Mouse (Mus musculus): ENCODE measurements around the gene B230118H07Rik. TPM values are rescaled to one million over a fixed set of nuclear protein-coding genes. Genes with fewer than 3 reads are reported as not detected.

B230118H07Rik gene
- polyA plus RNA-seq, 1 experiment from 2014 or later: 50.3 TPM

DNA sequence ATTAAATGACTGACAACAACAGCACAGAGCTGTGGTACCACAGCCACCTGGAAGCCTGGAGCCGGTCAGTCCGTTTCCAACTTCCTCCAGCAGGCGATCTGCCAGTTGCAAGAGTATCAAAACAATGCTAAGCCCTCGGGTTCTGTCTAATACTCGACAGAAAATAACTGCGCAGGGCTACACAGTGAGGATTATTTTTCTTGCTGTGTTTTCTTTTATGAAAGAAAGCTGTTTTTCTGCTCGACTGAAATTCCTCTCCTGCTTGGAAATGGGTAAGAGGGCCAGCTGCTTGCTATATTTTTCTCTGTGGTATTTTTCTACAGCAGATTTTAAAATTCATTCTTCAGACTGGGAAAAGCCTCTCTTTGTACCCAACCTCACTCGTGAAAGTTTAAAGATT, 48.6 kb downstream of the B230118H07Rik start:
- no peaks in the 10 kb centered on the region for H3K36me3 ChIP-seq (ENCODE audit: control insufficient read depth, insufficient read depth, low read length)
- 41% methylated on average over 8 of the region's 8 CpGs for WGBS
- no peak overlapping the region for H3K27ac ChIP-seq (ENCODE audit: low read length)

DNA sequence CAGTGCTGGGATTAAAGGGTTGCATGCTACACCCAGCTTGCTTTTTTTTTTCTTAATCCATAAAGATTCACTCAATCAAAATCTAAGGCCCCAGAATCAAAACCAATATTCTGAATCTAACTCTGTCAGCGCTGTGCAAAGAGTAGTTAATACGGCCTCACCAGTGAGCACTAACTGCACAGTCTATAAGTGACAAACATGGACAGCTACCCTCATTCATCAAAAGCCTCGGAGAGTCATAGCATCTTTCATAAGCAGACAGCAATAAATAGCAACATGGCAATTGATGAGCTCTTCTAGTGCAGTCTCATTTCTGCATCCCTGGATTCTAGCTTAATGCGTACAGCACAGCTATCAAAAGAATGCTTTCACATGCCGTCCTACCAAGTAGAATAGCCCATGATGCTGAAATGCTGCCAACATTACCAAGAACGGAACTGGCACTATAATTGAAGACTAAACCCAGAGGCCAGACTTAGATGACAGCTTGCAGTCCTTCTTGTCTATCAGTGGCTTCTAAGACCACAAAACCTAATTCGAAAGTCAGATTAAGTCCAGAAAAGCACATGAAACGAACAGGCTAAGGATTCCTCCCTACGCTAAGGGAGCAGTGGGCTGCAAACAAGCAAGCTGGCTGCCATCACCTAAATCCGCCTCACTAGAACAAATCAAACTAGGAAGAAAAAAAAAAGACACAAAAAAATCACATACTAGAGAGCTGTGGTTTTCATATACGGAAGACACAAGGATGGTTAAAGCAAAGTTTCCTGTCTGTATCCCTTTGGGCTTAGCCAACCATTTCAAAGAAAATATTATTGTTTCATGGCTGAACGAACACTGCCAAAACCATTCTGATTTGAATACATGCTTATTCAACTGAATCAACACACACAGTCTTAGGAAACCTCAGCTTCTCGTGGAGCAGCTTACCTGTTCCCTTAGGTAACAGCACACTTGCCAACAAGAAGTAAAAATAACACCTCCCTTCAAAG, 50.8 kb downstream of the B230118H07Rik start:
- no peak overlapping the region for H3K27ac ChIP-seq (ENCODE audit: low read length)
- H3K27me3 ChIP-seq (ENCODE audit: control insufficient read depth, insufficient read depth, low read length): no peaks in the 10 kb centered on the region
- no peak overlapping the region for H3K4me2 ChIP-seq (ENCODE audit: low read depth, low read length)
- no peak overlapping the region for H3K4me3 ChIP-seq (replicated peaks; ENCODE audit: low read length)
- H3K9ac ChIP-seq (ENCODE audit: low read length): no peak overlapping the region
- ATAC-seq (ENCODE audit: insufficient read depth, low FRiP score): no peak
- H3K4me1 ChIP-seq (ENCODE audit: control insufficient read depth, insufficient read depth, low read length): no peaks in the 10 kb centered on the region
- no peaks in the 10 kb centered on the region for H3K36me3 ChIP-seq (ENCODE audit: control insufficient read depth, insufficient read depth, low read length)
- H3K9me3 ChIP-seq (replicated peaks; ENCODE audit: control insufficient read depth, low read length): no peaks in the 10 kb centered on the region
- WGBS: 74% methylated on average over 13 of the region's 13 CpGs

More for the DNA sequence above, 48.6 kb downstream of the B230118H07Rik start:
- Histone ChIP-seq H3K9ac (ENCODE audit: low read length) (no peak overlapping the region), H3K9me3 (replicated peaks; ENCODE audit: control insufficient read depth, low read length) (no peaks in the 10 kb centered on the region), H3K4me3 (replicated peaks; ENCODE audit: low read length) (no peak overlapping the region), H3K4me2 (ENCODE audit: low read depth, low read length) (peak overlapping the region; percentile 1; the same call in 1 of the 2 replicates), H3K4me1 (ENCODE audit: control insufficient read depth, insufficient read depth, low read length) (no peaks in the 10 kb centered on the region), H3K27me3 (ENCODE audit: control insufficient read depth, insufficient read depth, low read length) (no peaks in the 10 kb centered on the region)
- ATAC-seq (ENCODE audit: insufficient read depth, low FRiP score): no peak

DNA sequence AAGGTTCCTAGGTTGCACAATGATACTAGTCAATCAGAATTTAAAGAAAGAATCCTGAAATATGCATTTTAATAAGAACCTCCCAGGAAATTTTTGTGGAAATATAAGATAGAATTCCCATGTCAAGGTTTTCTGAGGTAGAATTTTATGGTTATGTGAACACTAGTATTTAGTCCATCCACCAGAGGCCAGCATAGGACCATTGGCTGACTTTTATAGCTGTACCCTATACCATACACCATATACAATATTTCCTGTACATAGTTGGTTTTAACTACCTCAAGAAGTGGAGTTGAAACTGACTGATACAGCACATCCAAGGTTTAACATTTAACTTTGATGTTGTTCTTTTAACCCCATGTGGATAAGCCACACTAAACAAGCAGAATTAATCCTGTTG, 52.1 kb downstream of the B230118H07Rik start:
- Histone ChIP-seq H3K9me3 (replicated peaks; ENCODE audit: control insufficient read depth, low read length) (no peaks in the 10 kb centered on the region), H3K4me3 (replicated peaks; ENCODE audit: low read length) (no peak overlapping the region), H3K4me1 (ENCODE audit: control insufficient read depth, insufficient read depth, low read length) (no peaks in the 10 kb centered on the region), H3K27me3 (ENCODE audit: control insufficient read depth, insufficient read depth, low read length) (no peaks in the 10 kb centered on the region), H3K36me3 (ENCODE audit: control insufficient read depth, insufficient read depth, low read length) (no peaks in the 10 kb centered on the region), H3K9ac (ENCODE audit: low read length) (no peak overlapping the region), H3K4me2 (ENCODE audit: low read depth, low read length) (no peak overlapping the region), H3K27ac (ENCODE audit: low read length) (no peak overlapping the region)
- ATAC-seq (ENCODE audit: insufficient read depth, low FRiP score): no peak

DNA sequence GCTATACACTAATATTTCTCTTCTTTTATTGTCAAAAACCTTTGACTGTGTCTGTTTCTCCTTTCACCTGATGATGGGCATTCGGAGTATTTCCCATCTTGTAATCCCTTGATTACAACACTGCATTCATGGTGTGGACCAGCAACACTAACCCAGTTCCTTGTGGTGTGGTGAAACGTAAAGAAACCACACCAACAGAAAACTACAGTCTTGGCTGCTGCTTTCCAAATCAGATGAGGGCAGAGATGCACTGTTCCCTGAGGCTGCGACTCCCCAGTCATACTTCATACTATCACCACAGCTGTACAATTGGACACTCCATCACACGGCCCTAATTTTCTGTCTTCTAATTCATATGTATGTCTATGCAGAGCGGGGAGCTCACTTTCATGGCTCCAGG, 54.7 kb downstream of the B230118H07Rik start:
- Histone ChIP-seq H3K4me1 (ENCODE audit: control insufficient read depth, insufficient read depth, low read length) (no peaks in the 10 kb centered on the region), H3K27me3 (ENCODE audit: control insufficient read depth, insufficient read depth, low read length) (no peaks in the 10 kb centered on the region), H3K9ac (ENCODE audit: low read length) (no peak overlapping the region), H3K4me3 (replicated peaks; ENCODE audit: low read length) (no peak overlapping the region), H3K9me3 (replicated peaks; ENCODE audit: control insufficient read depth, low read length) (no peaks in the 10 kb centered on the region), H3K4me2 (ENCODE audit: low read depth, low read length) (no peak overlapping the region), H3K36me3 (ENCODE audit: control insufficient read depth, insufficient read depth, low read length) (no peaks in the 10 kb centered on the region), H3K27ac (ENCODE audit: low read length) (no peak overlapping the region)
- no peak for ATAC-seq (ENCODE audit: insufficient read depth, low FRiP score)
- WGBS: 87% methylated on average over 5 of the region's 5 CpGs

DNA sequence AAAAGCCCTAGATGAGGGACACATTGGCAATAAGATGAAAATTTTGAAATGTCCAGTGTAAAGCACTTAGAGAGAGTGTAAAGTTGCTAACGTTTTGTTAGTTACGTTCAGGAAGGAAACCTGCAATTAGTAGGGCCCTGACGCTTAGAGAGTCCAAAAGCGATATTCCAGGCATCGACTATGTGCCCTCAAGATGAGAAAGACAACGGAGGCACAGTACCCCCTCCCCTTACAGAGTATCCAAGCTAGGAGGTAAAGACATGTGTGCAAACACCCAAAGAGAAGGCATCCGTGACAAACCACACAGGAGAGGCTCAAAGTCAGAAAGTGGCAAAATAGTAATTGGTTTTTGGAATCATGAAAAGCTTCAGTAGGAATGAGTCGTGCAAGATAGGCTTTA, 56.4 kb downstream of the B230118H07Rik start:
- Histone ChIP-seq H3K4me3 (replicated peaks; ENCODE audit: low read length) (no peak overlapping the region), H3K36me3 (ENCODE audit: control insufficient read depth, insufficient read depth, low read length) (no peaks in the 10 kb centered on the region), H3K4me1 (ENCODE audit: control insufficient read depth, insufficient read depth, low read length) (no peaks in the 10 kb centered on the region), H3K27me3 (ENCODE audit: control insufficient read depth, insufficient read depth, low read length) (no peaks in the 10 kb centered on the region), H3K9me3 (replicated peaks; ENCODE audit: control insufficient read depth, low read length) (no peaks in the 10 kb centered on the region), H3K27ac (ENCODE audit: low read length) (no peak overlapping the region), H3K4me2 (ENCODE audit: low read depth, low read length) (no peak overlapping the region), H3K9ac (ENCODE audit: low read length) (no peak overlapping the region)
- no peak for ATAC-seq (ENCODE audit: insufficient read depth, low FRiP score)
- 61% methylated on average over 8 of the region's 8 CpGs for WGBS

DNA sequence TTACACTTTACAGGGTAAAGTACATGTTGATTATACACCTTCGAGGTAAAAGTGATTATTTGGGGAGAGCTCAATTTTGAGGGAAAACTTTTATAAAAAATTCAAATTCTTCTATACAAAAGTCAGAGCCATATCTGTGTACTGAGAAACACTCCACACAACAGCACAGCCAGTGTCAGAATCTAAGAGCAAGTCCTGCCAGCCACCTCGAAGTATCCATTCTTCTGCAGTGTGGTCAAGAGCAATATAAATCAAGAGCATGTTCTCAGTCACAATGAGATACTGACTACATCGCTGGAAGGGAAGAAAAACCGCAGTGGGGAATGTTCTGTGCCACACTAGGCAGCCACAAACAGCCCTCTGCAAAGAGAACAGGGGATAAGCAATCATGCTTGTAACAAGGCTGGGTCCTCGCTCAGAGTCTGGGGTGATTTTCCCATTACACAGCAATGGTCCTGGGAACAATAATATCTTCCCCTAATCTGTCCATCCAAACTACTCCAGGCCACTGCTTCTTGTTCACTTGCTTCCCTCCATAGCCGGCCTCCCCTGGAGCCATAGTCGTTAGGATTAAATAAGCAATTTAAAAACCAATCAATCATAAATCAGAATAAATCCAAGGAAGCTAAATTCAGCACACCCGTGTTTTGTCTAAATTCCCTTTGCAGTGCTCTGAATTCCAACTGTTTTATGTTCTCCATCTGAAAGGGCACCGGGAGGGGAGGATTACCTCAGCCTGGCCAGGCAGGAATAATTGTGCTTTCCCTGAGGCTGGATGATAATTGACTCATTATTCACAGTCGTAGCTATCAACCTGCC, 57.1 kb downstream of the B230118H07Rik start:
- Histone ChIP-seq H3K4me3 (replicated peaks; ENCODE audit: low read length) (no peak overlapping the region), H3K9me3 (replicated peaks; ENCODE audit: control insufficient read depth, low read length) (no peaks in the 10 kb centered on the region), H3K27ac (ENCODE audit: low read length) (no peak overlapping the region), H3K4me1 (ENCODE audit: control insufficient read depth, insufficient read depth, low read length) (no peaks in the 10 kb centered on the region), H3K4me2 (ENCODE audit: low read depth, low read length) (no peak overlapping the region), H3K27me3 (ENCODE audit: control insufficient read depth, insufficient read depth, low read length) (no peaks in the 10 kb centered on the region), H3K9ac (ENCODE audit: low read length) (no peak overlapping the region), H3K36me3 (ENCODE audit: control insufficient read depth, insufficient read depth, low read length) (no peaks in the 10 kb centered on the region)
- 31% methylated on average over 10 of the region's 10 CpGs for WGBS
- no peak for ATAC-seq (ENCODE audit: insufficient read depth, low FRiP score)

DNA sequence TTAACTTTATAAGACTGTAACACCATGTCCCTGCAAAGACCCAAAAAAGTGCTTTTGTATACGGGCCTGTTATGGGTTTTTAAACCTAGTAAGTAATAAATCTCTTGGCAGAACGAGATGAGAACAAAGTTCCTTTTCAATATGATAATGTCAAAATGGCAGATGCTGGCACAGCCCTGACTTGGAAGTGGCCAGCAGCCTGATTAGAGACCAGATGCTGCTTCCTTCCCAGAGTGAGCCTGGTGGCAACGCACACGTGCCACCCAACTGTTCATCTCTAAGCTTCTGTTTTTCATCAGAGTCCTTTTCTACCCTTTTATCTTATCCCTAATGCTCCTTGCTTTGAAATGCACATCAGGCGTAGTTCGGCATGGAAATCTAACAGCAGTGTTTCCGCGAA, 58.0 kb downstream of the B230118H07Rik start:
- WGBS: 73% methylated on average over 8 of the region's 8 CpGs
- no peaks in the 10 kb centered on the region for H3K9me3 ChIP-seq (replicated peaks; ENCODE audit: control insufficient read depth, low read length)
- H3K4me1 ChIP-seq (ENCODE audit: control insufficient read depth, insufficient read depth, low read length): no peaks in the 10 kb centered on the region
- no peak for ATAC-seq (ENCODE audit: insufficient read depth, low FRiP score)
- no peak overlapping the region for H3K4me2 ChIP-seq (ENCODE audit: low read depth, low read length)
- H3K9ac ChIP-seq (ENCODE audit: low read length): no peak overlapping the region
- H3K27ac ChIP-seq (ENCODE audit: low read length): no peak overlapping the region
- no peak overlapping the region for H3K4me3 ChIP-seq (replicated peaks; ENCODE audit: low read length)
- H3K27me3 ChIP-seq (ENCODE audit: control insufficient read depth, insufficient read depth, low read length): no peaks in the 10 kb centered on the region
- H3K36me3 ChIP-seq (ENCODE audit: control insufficient read depth, insufficient read depth, low read length): no peaks in the 10 kb centered on the region

DNA sequence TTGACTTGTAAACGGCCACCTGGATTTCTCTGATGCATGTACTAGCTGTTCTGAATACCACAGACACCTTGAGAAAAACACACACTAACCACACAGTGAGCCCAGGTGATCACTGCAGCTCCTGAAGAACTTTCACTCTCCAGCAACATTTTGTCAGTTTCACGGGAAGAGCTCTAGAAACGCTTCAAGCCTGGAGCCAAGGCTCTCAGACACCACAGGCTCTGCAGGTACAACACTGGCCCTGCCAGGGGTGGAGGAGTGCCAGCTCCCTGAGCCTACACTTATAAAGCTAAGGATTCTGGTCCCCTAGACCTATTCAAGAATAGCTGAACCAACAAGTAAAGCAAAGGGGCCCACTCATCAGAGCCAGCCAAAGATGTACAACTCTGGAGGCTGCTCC, 67.9 kb downstream of the B230118H07Rik start:
- ATAC-seq (ENCODE audit: insufficient read depth, low FRiP score): no peak
- H3K9ac ChIP-seq (ENCODE audit: low read length): no peak overlapping the region
- no peaks in the 10 kb centered on the region for H3K36me3 ChIP-seq (ENCODE audit: control insufficient read depth, insufficient read depth, low read length)
- H3K4me1 ChIP-seq (ENCODE audit: control insufficient read depth, insufficient read depth, low read length): no peaks in the 10 kb centered on the region
- H3K4me3 ChIP-seq (replicated peaks; ENCODE audit: low read length): no peak overlapping the region
- no peak overlapping the region for H3K27ac ChIP-seq (ENCODE audit: low read length)
- no peaks in the 10 kb centered on the region for H3K9me3 ChIP-seq (replicated peaks; ENCODE audit: control insufficient read depth, low read length)
- H3K27me3 ChIP-seq (ENCODE audit: control insufficient read depth, insufficient read depth, low read length): no peaks in the 10 kb centered on the region
- no peak overlapping the region for H3K4me2 ChIP-seq (ENCODE audit: low read depth, low read length)
- WGBS: 87% methylated on average over 3 of the region's 3 CpGs

DNA sequence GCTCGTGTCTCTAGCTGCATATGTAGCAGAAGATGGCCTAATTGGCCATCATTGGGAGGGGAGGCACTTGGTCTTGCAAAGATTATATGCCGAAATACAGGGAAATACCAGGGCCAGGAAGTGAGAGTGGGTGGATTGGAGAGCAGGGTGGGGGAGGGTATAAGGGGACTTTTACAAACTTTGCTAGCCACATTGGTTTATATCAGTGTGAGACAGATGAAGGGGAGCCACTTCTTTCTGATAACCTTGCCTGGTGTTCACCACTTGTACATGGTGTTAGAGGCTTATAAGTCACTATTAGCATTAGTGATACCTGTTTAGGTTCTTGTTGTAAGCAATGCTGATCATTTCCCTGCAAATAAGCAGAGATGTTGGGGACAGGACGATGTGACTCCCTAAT, 68.4 kb downstream of the B230118H07Rik start:
- H3K9me3 ChIP-seq (replicated peaks; ENCODE audit: control insufficient read depth, low read length): no peaks in the 10 kb centered on the region
- WGBS: 71% methylated on average over 3 of the region's 3 CpGs
- ATAC-seq (ENCODE audit: insufficient read depth, low FRiP score): no peak
- no peak overlapping the region for H3K4me2 ChIP-seq (ENCODE audit: low read depth, low read length)
- no peak overlapping the region for H3K27ac ChIP-seq (ENCODE audit: low read length)
- H3K9ac ChIP-seq (ENCODE audit: low read length): no peak overlapping the region
- no peaks in the 10 kb centered on the region for H3K27me3 ChIP-seq (ENCODE audit: control insufficient read depth, insufficient read depth, low read length)
- no peak overlapping the region for H3K4me3 ChIP-seq (replicated peaks; ENCODE audit: low read length)
- H3K36me3 ChIP-seq (ENCODE audit: control insufficient read depth, insufficient read depth, low read length): no peaks in the 10 kb centered on the region
- no peaks in the 10 kb centered on the region for H3K4me1 ChIP-seq (ENCODE audit: control insufficient read depth, insufficient read depth, low read length)
